Mouse (Mus musculus): ENCODE measurements around the gene Vapa.
"Not testable (repeated sequence)": the region's sequence is repeated elsewhere in the genome, so short reads cannot be mapped to it uniquely, and the experiment has no call there.

Gene Vapa

DNA sequence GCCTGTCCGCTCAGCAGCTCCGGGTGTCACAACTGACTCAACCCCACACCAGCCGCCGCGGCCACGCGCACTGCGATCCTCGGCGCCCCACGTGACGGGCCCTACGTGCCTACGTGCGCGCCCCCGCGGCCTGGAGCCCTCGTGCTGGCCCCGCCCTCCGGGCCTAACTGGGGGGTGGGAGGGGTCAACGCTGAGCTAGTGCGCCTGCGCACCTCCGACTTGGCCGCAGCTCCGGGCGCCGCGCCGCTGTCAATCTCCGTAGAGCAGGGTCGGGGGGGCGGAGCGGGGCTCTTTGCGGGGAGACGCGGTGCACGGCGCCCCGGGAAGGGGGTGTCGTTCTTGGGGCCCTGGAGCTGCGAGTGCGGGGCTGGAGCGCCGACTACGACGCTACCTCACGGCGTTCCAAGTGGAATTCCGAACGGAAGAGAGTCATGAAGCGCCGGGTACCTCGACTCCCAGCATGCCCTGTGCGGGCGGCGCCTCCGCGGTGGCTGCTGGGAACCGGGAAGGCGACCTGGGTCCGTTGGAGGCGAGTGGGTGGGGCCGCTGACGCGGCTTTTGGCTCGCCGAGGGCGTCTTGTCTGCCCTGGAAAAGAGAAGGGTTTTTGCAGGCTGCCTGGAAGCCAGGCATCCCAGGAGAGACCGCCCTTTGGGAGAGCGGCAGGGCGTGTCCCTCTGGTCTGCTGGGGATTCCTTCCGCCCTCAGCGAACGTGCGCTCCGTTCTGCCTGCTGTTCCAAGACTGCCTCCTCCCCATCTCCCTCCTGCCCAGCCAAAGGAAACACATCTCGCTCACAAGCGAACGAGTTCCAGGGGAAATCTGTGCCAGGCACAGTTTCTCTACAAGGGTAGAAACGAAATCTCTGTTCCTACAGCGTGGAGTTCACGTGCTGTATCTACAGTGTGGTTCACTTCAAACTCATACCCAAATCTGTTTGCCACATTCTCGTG is at the start of gene Vapa:
Vapa (minus strand) TSS at position 93 of the 950 bp plus-strand sequence.
- in situ Hi-C loops (cut with MboI, MseI): loop anchor here (10.0 to 25.0 kb wide), 3 partner anchors 161 to 899 kb away; partner anchors contain the start of genes Rab12 and Rab31

- in situ Hi-C loops (cut with MboI, MseI): no loop called here
Measured at GRCm38 (mm10) chr17:65662662-65663061, 49.3 kb upstream of the Vapa start.

DNA sequence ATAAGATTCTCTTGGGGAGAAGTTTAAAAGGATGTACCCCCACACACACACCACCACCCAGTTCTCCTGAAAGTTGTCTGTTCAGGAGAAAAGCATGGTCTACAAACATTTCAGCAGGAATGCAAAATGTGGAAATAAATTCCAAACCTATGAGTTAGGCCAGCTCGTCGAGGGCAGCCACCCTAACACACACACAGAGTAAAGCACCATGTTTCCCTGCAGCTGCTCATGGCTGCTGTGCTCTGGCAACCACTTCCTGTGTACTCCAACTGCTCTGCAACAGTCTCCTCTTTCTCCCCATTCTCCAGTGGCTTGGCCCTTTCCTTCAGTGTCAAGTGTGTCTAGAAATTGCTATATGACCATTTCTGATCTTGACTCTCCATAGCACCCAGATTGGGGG is 45.1 kb upstream of the Vapa start:
- in situ Hi-C loops (cut with MboI, MseI): no loop called here

DNA sequence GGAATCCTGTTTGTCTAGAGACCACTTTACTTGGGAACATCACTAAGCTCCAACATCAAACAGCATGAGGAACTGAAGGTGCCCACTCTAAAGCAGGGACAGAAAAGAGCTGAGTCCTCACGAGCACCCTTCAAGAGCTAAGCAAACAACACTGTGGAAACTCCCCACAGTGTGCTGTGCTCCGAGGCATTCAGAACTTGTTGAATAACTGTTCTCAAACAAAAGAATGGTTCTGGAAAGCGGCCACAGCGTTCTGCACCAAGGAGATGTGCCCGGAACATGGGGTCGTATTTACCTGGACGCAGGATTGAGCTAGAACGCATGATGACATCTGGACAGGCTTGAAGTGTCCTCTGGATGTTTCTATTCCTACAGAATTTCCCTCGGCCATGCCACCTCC is 44.6 kb upstream of the Vapa start:
- in situ Hi-C loops (cut with MboI, MseI): no loop called here

- in situ Hi-C loops (cut with MboI, MseI): no loop called here
Measured at GRCm38 (mm10) chr17:65656731-65657130, 43.4 kb upstream of the Vapa start.

DNA sequence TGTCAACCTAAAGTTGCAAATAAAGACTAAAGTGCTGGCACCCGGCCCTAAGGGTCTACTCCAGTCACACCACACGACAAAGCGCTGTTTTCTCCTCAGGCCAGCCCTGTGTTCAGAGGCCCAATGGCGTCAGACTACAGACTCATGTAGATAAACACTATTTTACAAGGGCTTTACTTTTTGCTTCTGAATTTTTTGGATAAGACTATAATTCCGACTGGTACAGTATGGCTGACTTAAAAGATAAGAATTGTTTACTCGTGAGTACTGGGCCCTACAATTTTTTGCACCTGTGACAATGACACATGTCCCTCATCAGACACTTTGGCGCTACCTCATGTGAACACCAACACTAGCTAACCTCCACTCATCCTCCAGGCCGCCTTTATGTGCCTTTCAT is 42.7 kb upstream of the Vapa start:
- in situ Hi-C loops (cut with MboI, MseI): no loop called here

- in situ Hi-C loops (cut with MboI, MseI): no loop called here
Measured at GRCm38 (mm10) chr17:65655608-65656007, 42.3 kb upstream of the Vapa start.

GRCm38 (mm10) chr17:65650598-65650997 is 37.2 kb upstream of the Vapa start:
- in situ Hi-C loops (cut with MboI, MseI): no loop called here

DNA sequence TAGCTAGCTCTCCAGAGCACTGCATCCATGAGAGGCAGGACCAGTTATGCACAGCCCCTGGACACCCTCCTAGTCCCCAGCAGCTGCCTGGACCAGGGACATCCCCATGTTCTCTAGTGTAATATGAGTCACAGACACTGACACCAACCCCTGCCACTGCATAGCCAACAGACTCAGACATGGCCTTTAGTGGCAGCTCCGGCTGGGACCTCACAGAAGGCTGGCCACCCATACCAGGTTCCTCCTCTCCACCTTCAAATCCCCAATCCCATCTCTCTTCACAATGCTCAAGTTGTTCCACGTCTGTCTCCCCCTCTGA is 35.8 kb upstream of the Vapa start:
- in situ Hi-C loops (cut with MboI, MseI): no loop called here

- in situ Hi-C loops (cut with MboI, MseI): no loop called here
Measured at GRCm38 (mm10) chr17:65648371-65649174, 35.2 kb upstream of the Vapa start.

DNA sequence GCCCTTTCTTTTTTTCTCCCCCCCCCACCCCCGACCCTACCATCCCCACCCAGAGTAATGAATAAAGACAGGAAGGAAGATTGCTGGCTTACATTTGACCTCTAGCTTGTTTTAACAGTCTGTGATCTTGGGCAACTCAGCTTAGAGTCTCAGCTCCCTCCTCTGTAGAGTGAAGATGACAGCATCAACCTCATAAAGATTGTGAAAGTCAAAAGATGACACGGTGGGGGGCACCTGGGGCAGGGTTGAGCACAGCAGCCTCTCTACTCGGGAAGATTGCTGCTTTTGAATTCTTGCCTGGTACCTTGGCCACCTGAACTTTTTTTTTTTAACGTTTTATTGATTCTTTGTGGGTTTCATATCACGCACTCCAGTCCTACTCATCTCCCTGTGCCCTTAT is 34.6 kb upstream of the Vapa start:
- in situ Hi-C loops (cut with MboI, MseI): no loop called here

- in situ Hi-C loops (cut with MboI, MseI): no loop called here
Measured at GRCm38 (mm10) chr17:65647226-65647625, 33.9 kb upstream of the Vapa start.

DNA sequence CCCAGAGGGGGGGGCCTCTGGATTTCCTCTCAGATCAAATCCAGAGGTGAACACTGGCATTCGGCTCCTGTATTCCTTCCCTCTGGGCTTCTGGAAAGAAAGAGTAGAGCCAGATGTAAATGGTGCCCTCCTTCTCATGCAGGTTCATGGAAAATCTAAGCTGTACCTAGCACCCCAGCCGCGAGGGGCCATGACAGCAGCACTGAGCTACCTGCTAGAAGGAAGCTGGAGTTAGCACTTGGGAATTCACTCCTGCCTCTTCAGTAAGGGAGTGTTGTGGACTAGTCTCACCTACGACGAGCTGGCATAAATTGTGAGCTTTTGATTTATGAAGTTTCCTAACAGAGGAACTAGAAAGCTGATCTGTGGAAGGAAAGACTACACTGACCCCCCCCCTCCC is 30.2 kb upstream of the Vapa start:
- in situ Hi-C loops (cut with MboI, MseI): no loop called here

DNA sequence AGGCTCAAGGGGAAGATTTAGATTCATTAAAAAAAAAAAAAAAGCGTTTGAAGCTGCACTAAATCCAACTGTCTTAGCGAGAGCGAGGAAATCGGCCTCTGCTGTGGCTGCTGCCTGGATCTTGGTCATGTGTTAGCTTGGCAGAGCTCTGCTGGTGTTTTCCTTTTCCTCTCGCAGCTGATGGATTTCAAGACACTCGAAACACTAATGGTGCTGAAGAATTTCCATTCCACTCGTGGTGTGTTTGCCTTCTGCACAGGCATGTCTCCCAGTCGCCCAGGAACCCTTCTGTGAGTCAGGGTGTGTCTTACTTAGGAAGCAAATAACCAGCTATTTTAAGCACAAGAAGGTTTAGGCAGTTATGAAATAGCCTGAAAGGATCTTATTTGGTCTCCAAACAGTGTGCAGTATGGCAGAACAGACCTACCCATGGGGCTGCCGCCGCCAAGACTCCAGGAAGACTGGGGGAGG is 29.7 kb upstream of the Vapa start:
- in situ Hi-C loops (cut with MboI, MseI): no loop called here

GRCm38 (mm10) chr17:65642578-65642991 is 29.2 kb upstream of the Vapa start:
- in situ Hi-C loops (cut with MboI, MseI): no loop called here

GRCm38 (mm10) chr17:65641734-65642218 is 28.4 kb upstream of the Vapa start, which contains the start of gene Txndc2:
Gene Txndc2 (minus strand): TSS chr17:65642168.
- in situ Hi-C loops (cut with MboI, MseI): no loop called here

GRCm38 (mm10) chr17:65639144-65639543 is 25.8 kb upstream of the Vapa start:
- in situ Hi-C loops (cut with MboI, MseI): no loop called here

DNA sequence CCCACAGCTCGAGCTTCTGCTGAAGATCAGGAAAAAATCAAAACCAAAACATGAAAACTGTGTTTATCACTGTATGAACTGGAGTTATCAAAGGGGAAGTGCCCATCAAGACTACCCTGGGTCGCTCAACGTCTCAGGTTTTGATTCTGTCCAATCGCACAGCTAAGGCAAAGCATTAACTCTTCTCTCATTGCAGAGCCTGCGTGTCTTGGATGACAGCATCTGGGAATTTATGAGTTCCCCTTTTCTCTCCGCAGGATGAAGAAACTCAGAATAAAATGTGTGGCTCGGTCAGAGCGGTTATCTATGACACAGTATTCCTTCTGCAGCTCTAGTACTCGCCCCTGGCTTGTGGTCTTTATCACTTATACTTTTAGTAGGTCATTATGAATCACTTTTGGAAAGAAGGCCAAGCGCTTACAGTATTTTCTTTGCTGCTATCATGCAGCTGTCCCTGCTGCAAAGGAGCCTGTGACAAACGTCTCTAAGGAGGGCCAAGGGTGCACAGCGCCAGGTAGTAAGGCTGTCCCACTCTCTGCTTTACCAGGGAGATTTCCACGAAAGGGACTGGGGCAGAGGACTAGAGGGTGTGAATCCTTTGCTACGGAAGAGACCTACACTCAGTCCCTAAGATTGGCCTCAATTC is 22.5 kb upstream of the Vapa start:
- in situ Hi-C loops (cut with MboI, MseI): no loop called here

DNA sequence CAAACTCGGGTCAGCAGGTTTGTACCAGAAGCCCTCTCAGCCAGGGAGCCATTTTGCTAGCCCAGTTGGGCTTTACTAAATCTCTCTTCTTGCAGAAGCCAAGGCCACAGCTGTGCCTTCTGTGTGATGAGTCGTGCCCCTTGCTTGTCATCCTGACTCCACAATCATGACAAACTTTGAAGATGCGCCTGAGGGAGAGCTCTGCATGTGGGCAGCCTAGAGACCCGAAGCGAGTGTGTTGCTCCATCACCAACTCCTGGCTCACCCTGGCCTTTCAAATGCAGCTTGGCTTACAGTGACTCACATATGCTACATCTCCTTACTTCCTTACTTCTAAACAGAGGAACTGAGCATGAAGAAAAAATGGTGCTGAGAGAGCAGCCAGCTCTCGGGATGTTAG is 16.6 kb upstream of the Vapa start:
- in situ Hi-C loops (cut with MboI, MseI): no loop called here

DNA sequence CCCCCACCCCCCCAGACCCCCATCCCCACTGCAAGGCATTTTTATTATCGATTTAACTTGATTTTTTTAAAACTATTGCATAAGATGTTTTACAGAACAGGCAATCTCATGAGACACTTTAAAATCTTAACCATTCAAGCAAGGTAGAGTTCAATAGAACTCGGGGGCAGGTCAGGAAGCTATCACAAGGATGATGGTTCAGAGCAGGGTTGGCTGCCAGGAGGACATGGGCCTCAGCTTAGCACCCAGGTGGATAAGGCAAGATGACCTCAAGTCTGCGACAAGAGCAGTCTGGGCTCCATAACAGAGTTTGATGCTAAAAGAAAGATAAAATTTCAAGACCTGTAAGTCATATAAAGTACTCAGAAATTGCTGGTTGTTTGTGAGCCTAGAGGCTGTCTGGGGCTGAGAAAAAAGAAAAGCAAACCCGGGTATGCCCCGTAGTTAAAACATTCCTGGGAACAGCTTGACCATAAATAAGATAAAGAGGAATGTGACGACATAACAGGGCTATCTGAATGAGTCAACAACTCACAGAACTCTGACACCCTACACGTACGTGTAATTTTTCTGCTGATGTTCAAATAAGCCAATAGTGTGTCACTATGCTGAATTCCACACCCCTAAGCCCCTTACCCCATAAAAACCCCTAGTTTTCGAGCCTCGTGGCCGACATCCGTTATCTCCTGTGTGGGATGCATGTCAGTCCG is 15.6 kb upstream of the Vapa start:
- in situ Hi-C loops (cut with MboI, MseI): not testable (repeated sequence)

GRCm38 (mm10) chr17:65626301-65626700 is 12.9 kb upstream of the Vapa start:
- in situ Hi-C loops (cut with MboI, MseI): no loop called here

All from regulatory T cell (primary cell).